Mouse (Mus musculus) ES-Bruce4 (cell line): ENCODE results near the gene Cldn20.

Experiments
- CTCF ChIP-seq: IDR thresholded peaks from one replicate; pipeline ENCODE4 v1.8.1; 2011; ENCODE audit warnings: low read depth, low read length
- EP300 ChIP-seq: IDR thresholded peaks from 2 replicates; pipeline ENCODE4 v1.6.1; 2011; ENCODE audit warnings: low read depth, low read length; ENCODE audit not compliant: insufficient read depth
- POLR2A ChIP-seq: IDR thresholded peaks from one replicate; pipeline ENCODE4 v1.8.1; 2011; ENCODE audit warnings: low read length; ENCODE audit not compliant: insufficient read depth

DNA sequence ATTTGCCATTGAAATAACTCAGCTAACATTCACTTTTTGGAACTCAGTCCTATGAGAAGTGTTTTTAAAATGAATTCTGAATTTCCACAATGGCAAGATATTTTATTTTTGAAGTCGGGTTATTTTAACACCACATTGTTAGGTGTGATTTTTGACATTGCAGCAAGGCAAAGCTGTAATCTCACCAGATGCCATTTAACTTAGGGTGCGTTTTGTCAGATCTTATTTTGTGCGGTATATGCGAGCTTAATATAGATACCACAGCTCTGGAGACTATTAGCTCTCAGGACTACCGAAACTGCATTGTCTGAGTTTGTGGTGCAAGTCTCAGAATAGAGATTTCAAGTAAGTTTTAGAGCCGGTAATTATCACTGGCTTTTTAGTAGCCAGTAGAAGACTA lies 32.3 kb upstream of the Cldn20 start:
- TF ChIP-seq EP300 (no peak), CTCF (no peak), POLR2A (no peak)
